ENCODE assay signal across 19 mouse cellular contexts in the genomic region with DNA sequence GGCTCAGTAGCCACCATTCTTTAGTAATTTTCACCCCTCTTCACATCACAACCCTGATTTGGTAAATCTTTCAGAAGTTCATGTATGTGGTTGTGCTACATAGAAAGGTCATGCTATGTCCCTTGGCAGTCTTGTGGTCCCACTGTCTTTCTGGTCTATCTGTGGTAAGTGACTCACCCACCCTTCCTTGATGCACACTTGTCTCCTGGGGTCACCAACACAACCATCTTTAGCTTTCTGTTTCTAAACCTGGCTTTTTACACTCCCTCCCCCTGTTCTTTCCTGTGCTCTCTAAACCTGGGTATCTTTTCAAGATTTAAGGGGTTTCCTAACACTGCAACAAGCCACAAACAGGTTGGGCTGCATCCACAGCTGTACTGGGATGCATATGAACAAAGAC.
"Had no signal": no experiment of that assay in that cellular context is flagged by ENCODE, and none has a peak within 500 bp of the region (broad histone marks: within the 10 kb centered on the region; RNA-seq: fewer than 3 reads in every experiment).

No protein-coding gene starts in this region.

- H3K4me1 ChIP-seq: neural tube, embryonic 12.5 days; neural tube, embryonic 15.5 days had no signal

- H3K9me3 ChIP-seq: limb, embryonic 10.5 days; limb, embryonic 13.5 days; liver, embryonic 13.5 days; neural tube, embryonic 12.5 days; neural tube, embryonic 15.5 days had no signal

- H3K36me3 ChIP-seq: liver, embryonic 13.5 days; neural tube, embryonic 12.5 days; neural tube, embryonic 15.5 days had no signal

- H3K4me3 ChIP-seq: layer of hippocampus, adult 2 months; limb, embryonic 10.5 days; limb, embryonic 13.5 days; liver, embryonic 13.5 days; neural tube, embryonic 12.5 days; neural tube, embryonic 15.5 days had no signal

- H3K4me2 ChIP-seq: limb, embryonic 13.5 days; liver, embryonic 13.5 days; midbrain, embryonic 11.5 days; neural tube, embryonic 12.5 days; neural tube, embryonic 15.5 days had no signal

- H3K9ac ChIP-seq: limb, embryonic 13.5 days; liver, embryonic 13.5 days; neural tube, embryonic 12.5 days; neural tube, embryonic 15.5 days had no signal

- DNase-seq: kidney, adult 2 months; kidney, postnatal 25 days; layer of hippocampus, adult 9-11 months; liver; liver, embryonic 13.5 days; lung, adult 2 months; lung, postnatal 14 days; lung, postnatal 4 days; midbrain, embryonic 14.5 days; retina, postnatal 1 day; right cerebral cortex, postnatal 25 days; thymus, postnatal 25 days had no signal

- H3K27me3 ChIP-seq: limb, embryonic 13.5 days; liver, embryonic 13.5 days; neural tube, embryonic 12.5 days; neural tube, embryonic 15.5 days had no signal

- H3K27ac ChIP-seq: kidney, postnatal 0 days; layer of hippocampus, adult 2 months; limb, embryonic 10.5 days; limb, embryonic 13.5 days; liver, embryonic 13.5 days; neural tube, embryonic 12.5 days; neural tube, embryonic 15.5 days had no signal
